ENCODE assay signal across 9 mouse cellular contexts in genomic region chr8:61539828-61540500, GRCm38 (mm10). TPM values are rescaled to one million over a fixed set of nuclear protein-coding genes. Genes with fewer than 3 reads are reported as not detected.
DNase-seq lines count a peak whose midpoint lies in the region; ATAC-seq and TF ChIP-seq lines count a peak whose summit lies in the region.
"Had no signal": no experiment of that assay in that cellular context is flagged by ENCODE, and none has a peak within 500 bp of the region (broad histone marks: within the 10 kb centered on the region; RNA-seq: fewer than 3 reads in every experiment).

No protein-coding gene starts in this region.

- H3K36me3 ChIP-seq in CH12.LX (replicated peaks in 1 of 2; ENCODE audit: control insufficient read depth in 1 of 2, insufficient read depth in 1 of 2, low read length in 1 of 2) = peaks cover 3 to 17% of the 10 kb centered on the region in 2 experiments

- peak; percentile 87 for DNase-seq in CH12.LX (ENCODE audit: extremely low read depth)
- peak; percentile 61 for DNase-seq in brain, embryonic 18.5 days (ENCODE audit: low read depth, low spot score)
- DNase-seq in heart, postnatal 14 days = peak; percentile 86 to 91
- DNase-seq in kidney, postnatal 4 days = peak; percentile 91 to 92
- peak; percentile 75 to 78 for DNase-seq in lung, adult 18-20 months
- DNase-seq in thymus, adult 18-20 months = peak; percentile 44 to 49

- no peaks in the 10 kb centered on the region for H3K9me3 ChIP-seq in CH12.LX (replicated peaks; ENCODE audit: low read length)
- H3K9me3 ChIP-seq: heart, embryonic 15.5 days had no signal

- no peak overlapping the region for H3K27ac ChIP-seq in CH12.LX (ENCODE audit: insufficient read depth, low read depth)
- H3K27ac ChIP-seq: heart, embryonic 15.5 days had no signal

- TF ChIP-seq POLR2A in CH12.LX (IDR thresholded peaks at IDR 0.05; ENCODE audit: low read depth, low read length) = no peak

- 0 out of 2 replicates have a peak, but pooled peaks have one; percentile 68 for ATAC-seq in erythroid progenitor cell, adult 5-6 weeks (replicated peaks; ENCODE audit: low FRiP score, poor library complexity, severe bottlenecking)
- ATAC-seq in neutrophil, adult 5-6 weeks (ENCODE audit: extremely low read depth, insufficient number of reproducible peaks, low FRiP score, poor library complexity, severe bottlenecking) = peak; percentile 81

- no peaks in the 10 kb centered on the region for H3K79me2 ChIP-seq in CH12.LX (replicated peaks; ENCODE audit: control insufficient read depth, extremely low read depth, insufficient read depth, poor library complexity, severe bottlenecking)

- TF ChIP-seq EP300 in CH12.LX (IDR thresholded peaks at IDR 0.05; ENCODE audit: low read length) = no peak

- H3K4me3 ChIP-seq in CH12.LX (replicated peaks in 1 of 3; ENCODE audit: low read depth in 2 of 3, low read length in 2 of 3, poor library complexity in 1 of 3) = no peak overlapping the region
- H3K4me3 ChIP-seq: heart, embryonic 15.5 days had no signal

- dilution Hi-C loops in CH12.LX (cut with MboI; ENCODE audit: extremely low pct_ligation_motif_present, extremely low pct_unique_long_range_greater_than_20kb, low sequenced_read_pairs) = no loop called here

- no peaks in the 10 kb centered on the region for H3K4me1 ChIP-seq in CH12.LX (ENCODE audit: control insufficient read depth in 1 of 2, insufficient read depth in 2 of 2)

- in situ Hi-C loops in CH12.LX (cut with MboI; ENCODE audit: low pct_ligation_motif_present, low pct_unique_long_range_greater_than_20kb, low sequenced_read_pairs) = loop anchor here (10.0 kb wide), 1 partner anchor 155 kb away; no protein-coding TSS in a partner anchor

- TF ChIP-seq CTCF in CH12.LX (conservative IDR thresholded peaks at IDR 0.05 in 1 of 2, IDR thresholded peaks at IDR 0.05 in 1 of 2; ENCODE audit: low read depth in 2 of 2, low read length in 2 of 2) = peak; percentile 99 to 100

- H3K4me2 ChIP-seq in CH12.LX (ENCODE audit: insufficient read depth, low read depth, poor library complexity, severe bottlenecking) = no peak overlapping the region
- H3K4me2 ChIP-seq: heart, embryonic 15.5 days had no signal

- TF ChIP-seq RAD21 in CH12.LX (IDR thresholded peaks at IDR 0.05; ENCODE audit: low read depth, low read length) = peak; percentile 99

- H3K27me3 ChIP-seq in CH12.LX (replicated peaks) = no peaks in the 10 kb centered on the region
- H3K27me3 ChIP-seq: heart, embryonic 15.5 days had no signal

- no peak overlapping the region for H3K9ac ChIP-seq in CH12.LX (ENCODE audit: insufficient read depth, low read depth)
- H3K9ac ChIP-seq: heart, embryonic 15.5 days had no signal

- intact Hi-C loops in heart, postnatal 14 days (cut with DNase I) = loop anchor here (1.0 to 10.0 kb wide), 3 partner anchors 147 to 495 kb away; no protein-coding TSS in a partner anchor

TF ChIP-seq in CH12.LX, 34 proteins besides CTCF, POLR2A, EP300 and RAD21:
- TF ChIP-seq BHLHE40 (IDR thresholded peaks at IDR 0.05; ENCODE audit: low read depth, low read length) = no peak; the same call in 1 of the 2 replicates
- peak; percentile 16; the same call in 1 of the 2 replicates for TF ChIP-seq JUN (IDR thresholded peaks at IDR 0.05; ENCODE audit: insufficient read depth, low read depth, low read length)
- no peak for TF ChIP-seq USF2 (conservative IDR thresholded peaks at IDR 0.05; ENCODE audit: low read depth, low read length)
- no peak for TF ChIP-seq RCOR1 (conservative IDR thresholded peaks at IDR 0.05; ENCODE audit: low read depth, low read length)
- peak; percentile 36; the same call in 1 of the 2 replicates for TF ChIP-seq MAZ (IDR thresholded peaks at IDR 0.05; ENCODE audit: low read depth, low read length)
- no peak; the same call in 1 of the 2 replicates for TF ChIP-seq MEF2A (IDR thresholded peaks at IDR 0.05; ENCODE audit: borderline replicate concordance, low read depth, low read length)
- TF ChIP-seq NELFE (IDR thresholded peaks at IDR 0.05; ENCODE audit: low read depth, low read length) = peak; percentile 91; the same call in 1 of the 2 replicates
- TF ChIP-seq TBP (conservative IDR thresholded peaks at IDR 0.05; ENCODE audit: low read depth, low read length) = no peak
- no peak for TF ChIP-seq TCF12 (IDR thresholded peaks at IDR 0.05; ENCODE audit: low read depth, low read length)
- TF ChIP-seq MXI1 (IDR thresholded peaks at IDR 0.05; ENCODE audit: low read depth, low read length) = no peak
- TF ChIP-seq SMC3 (IDR thresholded peaks at IDR 0.05; ENCODE audit: low read depth, low read length) = peak; percentile 100
- TF ChIP-seq ZKSCAN1 (IDR thresholded peaks at IDR 0.05; ENCODE audit: borderline replicate concordance, low read depth, low read length) = no peak
- TF ChIP-seq GABPA (IDR thresholded peaks at IDR 0.05; ENCODE audit: insufficient replicate concordance, low read depth, low read length) = no peak
- no peak for TF ChIP-seq KAT2A (IDR thresholded peaks at IDR 0.05; ENCODE audit: insufficient replicate concordance, low read length)
- no peak for TF ChIP-seq ZMIZ1 (IDR thresholded peaks at IDR 0.05; ENCODE audit: low read depth, low read length)
- no peak for TF ChIP-seq HCFC1 (IDR thresholded peaks at IDR 0.05; ENCODE audit: low read depth, low read length)
- TF ChIP-seq IRF4 (IDR thresholded peaks at IDR 0.05; ENCODE audit: low read depth, low read length) = no peak; the same call in 1 of the 2 replicates
- peak; percentile 67 for TF ChIP-seq ELF1 (IDR thresholded peaks at IDR 0.05; ENCODE audit: low read depth, low read length)
- TF ChIP-seq PAX5 (IDR thresholded peaks at IDR 0.05; ENCODE audit: low read length) = no peak
- TF ChIP-seq E2F4 (IDR thresholded peaks at IDR 0.05; ENCODE audit: insufficient replicate concordance, low read depth, low read length) = no peak
- TF ChIP-seq MAFK (IDR thresholded peaks at IDR 0.05; ENCODE audit: insufficient replicate concordance, low read length) = no peak
- TF ChIP-seq MYC (IDR thresholded peaks at IDR 0.05; ENCODE audit: low read depth, low read length) = 0 out of 2 replicates have a peak, but pooled peaks have one; percentile 60
- TF ChIP-seq MAX (IDR thresholded peaks at IDR 0.05; ENCODE audit: low read length) = 0 out of 2 replicates have a peak, but pooled peaks have one; percentile 26
- TF ChIP-seq POLR2AphosphoS2 (IDR thresholded peaks at IDR 0.05; ENCODE audit: low read depth, low read length) = no peak
- TF ChIP-seq ETS1 (conservative IDR thresholded peaks at IDR 0.05; ENCODE audit: low read depth, low read length) = no peak
- no peak for TF ChIP-seq UBTF (IDR thresholded peaks at IDR 0.05; ENCODE audit: low read depth, low read length)
- TF ChIP-seq CHD2 (IDR thresholded peaks at IDR 0.05; ENCODE audit: low read length) = no peak
- peak; percentile 74 for TF ChIP-seq ZNF384 (IDR thresholded peaks at IDR 0.05; ENCODE audit: low read depth, low read length)
- no peak for TF ChIP-seq NRF1 (IDR thresholded peaks at IDR 0.05; ENCODE audit: low read depth, low read length)
- TF ChIP-seq USF1 (IDR thresholded peaks at IDR 0.05; ENCODE audit: low read depth, low read length) = no peak
- peak; percentile 96 for TF ChIP-seq ZC3H11A (IDR thresholded peaks at IDR 0.05; ENCODE audit: low read depth, low read length)
- TF ChIP-seq CHD1 (IDR thresholded peaks at IDR 0.05; ENCODE audit: low read depth, low read length) = no peak
- peak; percentile 54; the same call in 1 of the 2 replicates for TF ChIP-seq SIN3A (IDR thresholded peaks at IDR 0.05; ENCODE audit: low read length)
- TF ChIP-seq JUND (conservative IDR thresholded peaks at IDR 0.05; ENCODE audit: low read depth, low read length) = 0 out of 2 replicates have a peak, but pooled peaks have one; percentile 47

RNA-seq across cellular contexts. Expression of gene Cbr4, which starts 52.4 kb away (rescaled TPM):
- total RNA-seq in CH12.LX (2012; rRNA removed) (35.1 and 40.2 TPM in 2 replicates), CH12.LX (2014; rRNA removed) (59.1 and 66.3 TPM in 2 replicates)
- polyA plus RNA-seq in CH12.LX (2012; ENCODE audit: insufficient read length, low read depth) = 37.0 and 43.1 TPM in 2 replicates
- total RNA-seq in erythroid progenitor cell, adult 5-6 weeks (2015; ENCODE audit: low replicate concordance) = 4.3 and 5.9 TPM in 2 replicates
- total RNA-seq in erythroid progenitor cell, adult 5-6 weeks (2017; ENCODE audit: low replicate concordance) = 5.3 and 18.4 TPM in 2 replicates
- total RNA-seq in heart, postnatal 14 days (2021) = 10 to 100 TPM; 66.2 to 70.4 TPM
- 10.6 and 13.0 TPM in 2 replicates for total RNA-seq in neutrophil, adult 5-6 weeks (2017)
